Mouse (Mus musculus): Measurements from ENCODE around the gene Deaf1.
"Not testable (repeated sequence)": the region's sequence is repeated elsewhere in the genome, so short reads cannot be mapped to it uniquely, and the experiment has no call there.

The Deaf1 gene

DNA sequence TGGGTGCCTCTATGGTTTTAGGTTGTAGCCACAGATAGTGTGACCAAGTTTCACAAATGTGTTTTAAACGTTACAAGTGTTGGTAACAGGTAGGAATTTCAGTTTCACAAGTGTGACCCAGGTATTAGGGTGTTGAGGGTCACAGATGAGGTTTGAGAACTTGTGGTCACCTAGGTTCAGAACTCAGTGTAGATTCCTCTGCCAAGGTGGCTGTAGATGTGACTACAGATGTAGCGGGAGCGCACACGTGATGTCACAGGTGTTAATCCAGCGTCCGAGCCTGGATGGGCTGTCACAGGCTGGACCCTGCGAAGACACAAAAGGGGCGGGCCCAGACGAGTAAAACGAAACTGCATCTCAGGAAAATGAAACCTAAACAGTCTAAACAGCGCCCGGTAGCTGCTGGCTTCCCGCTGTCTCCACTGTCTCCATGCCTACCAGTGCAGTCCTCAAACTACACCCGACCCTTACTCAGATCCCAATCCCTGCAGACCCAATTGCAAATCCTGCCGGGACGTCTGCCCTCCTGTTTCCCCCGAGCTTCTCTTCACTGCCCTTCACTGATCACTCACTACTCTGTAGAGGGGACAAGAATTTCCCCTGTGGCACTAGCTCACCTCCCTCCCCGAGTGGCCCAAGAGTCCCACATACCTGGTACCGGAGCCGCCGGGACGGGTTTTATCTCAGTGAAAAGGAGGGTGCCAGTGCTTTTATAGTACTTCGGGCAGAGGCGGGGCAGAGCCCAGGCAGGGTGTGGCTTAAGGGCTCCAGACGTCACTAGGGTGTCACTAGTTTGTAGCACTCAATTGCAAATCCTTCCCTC lies 61.5 kb downstream of the Deaf1 start, which contains the start of gene Irf7:
Gene Irf7 (minus strand): TSS at position 743 of the 823 bp plus-strand sequence.
- intact Hi-C loops (cut with DNase I) = loop anchor here (10.0 kb wide), 1 partner anchor 99 kb away; no protein-coding TSS in a partner anchor

DNA sequence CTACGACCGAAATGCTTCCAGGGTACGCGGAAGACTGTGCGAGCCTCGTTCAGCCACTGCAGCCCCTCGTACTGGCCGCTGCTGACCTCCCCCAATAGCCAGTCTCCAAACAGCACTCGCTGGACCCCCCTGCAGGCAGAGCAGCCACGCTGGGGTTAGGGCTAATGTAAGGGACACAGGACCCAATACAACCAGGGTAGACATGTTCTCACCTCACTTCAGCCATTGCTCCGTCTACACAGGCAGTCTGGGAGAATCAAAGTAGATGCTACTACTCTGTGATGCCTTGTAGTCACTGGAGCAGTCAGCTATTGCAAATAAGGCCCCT lies 62.1 kb downstream of the Deaf1 start:
- intact Hi-C loops (cut with DNase I) = loop anchor here (10.0 kb wide), 1 partner anchor 99 kb away; no protein-coding TSS in a partner anchor

DNA sequence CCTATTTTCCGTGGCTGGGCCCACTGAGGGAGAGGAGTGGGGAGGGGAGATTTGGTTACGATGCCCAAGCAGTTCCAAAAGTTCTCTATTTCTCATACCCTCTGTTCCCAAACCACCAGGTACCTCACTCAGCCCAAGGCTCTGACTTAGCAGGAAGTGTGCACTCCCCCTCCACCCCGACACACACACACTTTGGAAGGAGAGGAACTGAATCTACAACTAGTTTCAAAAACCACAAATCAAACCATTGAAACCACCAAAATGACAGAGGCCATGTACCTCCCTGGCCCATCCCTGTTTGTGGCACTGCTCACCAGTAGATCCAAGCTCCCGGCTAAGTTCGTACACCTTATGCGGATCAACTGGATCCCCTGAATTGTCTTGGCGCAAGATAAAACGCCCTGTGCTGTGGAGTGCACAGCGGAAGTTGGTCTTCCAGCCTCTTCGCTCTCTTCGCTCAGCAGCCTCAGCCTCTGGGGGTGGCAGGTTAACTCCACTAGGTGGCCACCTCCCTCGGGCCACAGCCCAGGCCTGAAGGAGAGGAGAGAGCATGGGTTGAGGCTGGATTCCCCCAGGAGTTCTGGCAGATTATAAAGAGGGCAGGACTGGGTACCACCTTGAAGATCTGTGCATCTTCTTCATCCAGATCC lies 62.6 kb downstream of the Deaf1 start:
- intact Hi-C loops (cut with DNase I) = loop anchor here (10.0 kb wide), 1 partner anchor 100 kb away; no protein-coding TSS in a partner anchor

DNA sequence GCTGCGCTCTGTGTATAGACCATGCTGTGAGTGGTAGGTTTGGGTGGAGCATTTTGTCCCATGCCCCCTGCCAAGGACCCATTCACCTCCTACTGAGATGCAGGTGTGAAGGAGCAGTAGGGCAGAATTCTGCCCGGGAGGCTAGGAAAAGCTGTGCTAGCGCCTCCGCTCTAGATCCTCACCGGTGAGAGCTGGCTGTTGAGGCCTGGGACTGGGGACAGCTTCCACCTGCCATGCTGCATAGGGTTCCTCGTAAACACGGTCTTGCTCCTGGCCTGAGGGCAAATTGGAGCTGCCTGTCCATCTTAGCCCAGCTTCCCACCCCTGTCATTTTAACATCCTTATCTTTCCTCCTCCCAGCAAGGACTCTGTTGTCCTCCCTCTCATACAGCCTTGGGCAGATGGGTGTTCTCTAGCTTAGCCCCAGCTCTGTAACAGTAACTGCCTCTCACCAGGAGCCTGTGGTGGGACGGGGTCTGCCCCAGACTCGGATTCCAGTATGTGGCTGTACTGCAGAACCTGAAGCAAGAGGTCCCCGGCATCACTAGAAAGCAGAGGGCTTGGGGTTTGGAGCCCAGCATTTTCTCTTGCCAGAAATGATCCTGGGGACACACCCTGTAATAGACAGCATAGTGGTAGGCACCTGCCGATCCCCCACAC lies 63.3 kb downstream of the Deaf1 start:
- intact Hi-C loops (cut with DNase I) = loop anchor here (10.0 kb wide), 1 partner anchor 101 kb away; no protein-coding TSS in a partner anchor

DNA sequence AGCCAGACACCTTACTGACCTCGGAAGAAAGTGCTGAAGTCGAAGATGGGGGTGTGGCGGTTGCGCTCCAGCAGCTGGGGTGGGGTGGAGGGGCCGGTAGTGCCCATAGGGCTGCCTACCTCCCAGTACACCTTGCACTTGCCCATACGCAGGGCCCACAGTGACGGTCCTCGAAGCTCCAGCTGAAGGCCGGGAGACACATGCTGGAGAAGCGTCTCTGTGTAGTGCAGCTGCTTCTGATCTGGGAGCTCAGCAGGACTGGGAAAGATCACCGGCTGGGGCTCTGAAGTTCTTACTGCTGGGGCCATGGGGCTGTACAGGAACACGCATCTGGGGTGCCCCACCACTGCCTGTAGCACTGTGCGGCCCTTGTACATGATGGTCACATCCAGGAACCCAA lies 63.9 kb downstream of the Deaf1 start:
- intact Hi-C loops (cut with DNase I) = loop anchor here (10.0 kb wide), 1 partner anchor 101 kb away; no protein-coding TSS in a partner anchor

DNA sequence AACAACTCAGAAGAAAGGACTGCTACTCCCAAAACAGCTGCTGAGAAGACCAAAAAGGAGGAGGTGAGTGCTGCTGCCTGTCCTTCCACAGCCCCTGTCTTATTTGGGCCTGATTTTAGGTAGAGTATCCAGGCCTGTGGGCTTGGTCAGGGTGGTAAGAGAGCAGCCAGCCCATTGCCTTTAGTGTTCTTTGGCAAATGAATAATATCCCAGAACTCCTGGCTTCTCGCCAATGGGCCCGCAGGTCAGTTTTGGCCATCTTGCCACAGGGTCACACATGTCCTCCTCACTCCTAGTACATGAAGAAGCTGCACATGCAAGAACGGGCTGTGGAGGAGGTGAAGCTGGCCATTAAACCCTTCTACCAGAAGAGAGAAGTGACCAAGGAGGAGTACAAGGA lies 66.0 kb downstream of the Deaf1 start:
- intact Hi-C loops (cut with DNase I) = loop anchor here (10.0 kb wide), 1 partner anchor 103 kb away; no protein-coding TSS in a partner anchor

DNA sequence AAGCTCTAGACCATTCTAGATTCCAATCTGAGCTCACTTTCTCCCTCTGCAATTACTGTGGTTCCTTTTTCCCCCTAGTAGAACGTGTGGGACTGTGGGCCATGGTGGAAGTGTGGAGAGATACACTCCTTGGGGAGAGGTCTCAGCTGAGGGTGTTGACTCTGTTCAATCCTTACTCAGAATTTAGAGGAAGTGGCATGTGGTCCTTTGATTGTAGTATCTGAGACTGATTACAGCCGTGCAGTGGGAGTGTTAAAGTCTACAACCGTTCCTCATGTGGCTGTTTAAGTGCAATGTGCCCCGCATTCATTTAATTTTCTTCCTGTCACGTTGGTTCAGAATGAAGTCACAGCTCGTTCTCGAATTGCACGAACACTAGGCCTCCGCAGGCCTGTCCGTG lies 71.3 kb downstream of the Deaf1 start:
- intact Hi-C loops (cut with DNase I) = no loop called here

DNA sequence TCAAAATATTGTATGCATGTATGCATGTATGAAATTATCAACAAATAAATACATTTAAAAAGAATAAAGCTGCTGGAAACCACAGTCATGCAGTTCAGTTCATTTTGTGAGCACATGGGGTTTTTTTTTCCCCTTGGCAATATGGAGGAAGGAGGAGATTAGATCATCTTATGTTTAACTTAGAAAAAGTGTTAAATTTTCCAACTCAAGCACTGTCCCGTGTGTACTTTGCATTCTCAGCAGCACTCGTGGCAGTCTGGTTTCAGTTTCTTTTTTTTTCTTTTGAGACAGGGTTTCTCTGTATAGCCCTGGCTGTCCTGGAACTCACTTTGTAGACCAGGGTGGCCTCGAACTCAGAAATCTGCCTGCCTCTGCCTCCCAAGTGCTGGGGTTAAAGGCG lies 77.0 kb downstream of the Deaf1 start:
- intact Hi-C loops (cut with DNase I) = not testable (repeated sequence)
